Mouse (Mus musculus): Measurements from ENCODE around the gene Neurl1a.

DNA sequence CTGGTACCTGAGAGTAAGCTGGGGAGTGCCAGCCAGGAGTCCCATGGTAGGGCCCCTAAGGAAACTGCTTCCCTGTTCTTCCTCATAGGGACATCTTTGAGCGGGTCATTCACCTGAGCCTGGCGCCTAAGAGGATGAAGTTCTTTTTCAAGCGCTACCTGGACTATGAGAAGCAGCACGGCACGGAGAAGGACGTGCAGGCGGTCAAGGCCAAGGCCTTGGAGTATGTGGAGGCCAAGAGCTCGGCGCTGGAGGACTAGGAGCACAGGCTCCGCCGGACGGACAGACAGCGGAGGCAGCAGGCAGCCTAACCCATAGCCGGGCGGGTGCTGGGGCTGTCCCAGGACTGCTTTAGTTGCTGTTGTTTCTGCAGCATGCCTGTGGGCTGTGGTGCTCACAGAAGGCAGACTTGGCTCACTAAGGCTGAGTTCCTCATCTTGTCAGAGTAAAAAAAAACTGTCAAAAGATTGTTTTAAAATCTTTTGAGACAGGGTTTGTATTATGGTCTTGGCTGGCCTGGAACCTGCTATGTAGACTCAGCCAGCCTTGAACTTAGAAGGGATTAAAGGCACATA, 48.0 kb upstream of the Neurl1a start:
- TF ChIP-seq TAL1 (IDR thresholded peaks at IDR 0.05; ENCODE audit: low read length) (no peak), GATA1 (IDR thresholded peaks at IDR 0.05; ENCODE audit: low read length) (no peak)
